Mouse (Mus musculus) hindbrain, embryonic 11.5 days (tissue): ENCODE data around the gene Rab23. TPM values are rescaled to one million over a fixed set of nuclear protein-coding genes. Genes with fewer than 3 reads are reported as not detected.

Source experiments
- polyA plus RNA-seq: library from polyadenylated mRNA; unstranded; fragments of >200 nt; fragmentation: Nextera tagmentation; extraction: Ambion mirVana; gene quantifications from 2 replicates; pipeline ENCODE4 v1.2.1, GENCODE M21; 2014

The Rab23 gene
- polyA plus RNA-seq, 1 experiment from 2014 or later: 23.2 TPM

Other genes with a start within 250 kb of the Rab23 start
- 44.1 and 48.5 TPM in 2 replicates for gene Prim2, start 50.1 kb upstream of the Rab23 start, polyA plus RNA-seq
- 27.0 and 28.4 TPM in 2 replicates for gene Bag2, start 37.9 kb downstream of the Rab23 start, polyA plus RNA-seq
- gene Zfp451, start 94.7 kb downstream of the Rab23 start, polyA plus RNA-seq: 46.3 and 49.5 TPM in 2 replicates
- 2.3 and 3.8 TPM in 2 replicates for gene Bend6, start 187.9 kb downstream of the Rab23 start, polyA plus RNA-seq
- gene Dst, start 188.3 kb downstream of the Rab23 start, polyA plus RNA-seq: 36.5 and 60.0 TPM in 2 replicates